Mouse (Mus musculus) small intestine, adult 2 months (tissue): ENCODE results near the gene Gsk3b.

Experiments
- CTCF ChIP-seq: fragments of 200-500 bp; IDR thresholded peaks from 2 replicates; pipeline ENCODE4 v1.5.1; 2012; ENCODE audit warnings: low read depth, mild to moderate bottlenecking, control low read depth, inconsistent platforms, low read length, moderate library complexity, mixed read lengths; ENCODE audit not compliant: insufficient replicate concordance, insufficient read length; ENCODE audit errors: extremely low read depth
- POLR2A ChIP-seq: fragments of 200-500 bp; IDR thresholded peaks from 2 replicates; pipeline ENCODE4 v1.6.1; 2012; ENCODE audit warnings: low read depth, mild to moderate bottlenecking, control low read depth, inconsistent platforms, low read length, moderate library complexity

- no peak for TF ChIP-seq CTCF
- TF ChIP-seq POLR2A, result no peak
Measured at GRCm38 (mm10) chr16:38057898-38058297, 30.9 kb upstream of the Gsk3b start.
